In the genomic region with DNA sequence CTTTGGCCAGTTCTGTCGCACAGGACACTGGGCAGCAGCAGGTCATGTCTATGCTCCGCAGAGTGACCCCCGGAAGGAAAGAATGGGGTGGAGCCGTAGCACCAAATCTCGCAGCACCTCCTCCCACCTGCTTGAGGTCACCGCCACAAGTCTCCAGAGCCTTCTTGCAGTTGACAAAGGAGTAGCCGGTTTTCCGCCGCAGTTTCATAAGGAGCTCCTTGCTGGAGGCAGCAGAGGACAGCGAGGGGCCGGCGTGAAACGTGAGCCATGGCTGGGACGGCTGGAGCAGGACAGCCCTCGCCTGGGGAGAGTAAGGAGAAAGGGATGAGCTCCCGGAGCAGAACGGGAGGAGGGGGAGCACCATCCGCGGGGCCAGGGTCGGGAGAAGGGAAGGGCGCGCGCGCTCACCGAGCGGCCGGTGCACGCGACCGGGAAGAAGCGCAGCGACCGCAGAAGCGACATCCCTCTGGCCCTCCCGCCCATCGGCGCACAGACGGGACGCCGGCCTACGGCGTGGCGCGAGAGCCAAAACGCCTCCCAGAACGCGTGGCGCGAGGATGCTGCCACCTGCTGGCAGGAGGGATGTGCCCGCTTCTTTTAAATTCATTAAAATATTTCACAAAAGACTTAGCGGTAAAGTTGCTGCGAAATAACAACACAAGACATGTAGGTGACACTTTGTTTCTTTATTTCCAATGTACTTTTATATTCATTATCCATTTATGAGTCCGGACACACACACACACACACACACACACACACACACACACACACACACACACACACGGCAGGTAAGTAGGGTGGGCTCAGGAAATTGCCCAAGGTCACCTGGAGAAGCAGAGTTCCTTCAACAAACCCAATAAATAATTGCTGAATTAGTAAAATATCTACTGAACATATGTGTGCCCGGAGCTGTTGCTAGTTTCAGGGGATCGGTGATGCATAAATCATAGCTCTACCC, we compare ENCODE assay signal across 8 mouse cellular contexts. TPM values are rescaled to one million over a fixed set of nuclear protein-coding genes. Genes with fewer than 3 reads are reported as not detected.
DNase-seq lines count a peak whose midpoint lies in the region; ATAC-seq and TF ChIP-seq lines count a peak whose summit lies in the region.

TSS of gene Tsfm (minus strand) at position 505 of the 961 bp plus-strand sequence.

- peaks cover 39% of the 10 kb centered on the region for H3K36me3 ChIP-seq in hindbrain, embryonic 10.5 days
- H3K36me3 ChIP-seq in lung, postnatal 0 days (ENCODE audit: insufficient read depth, low read length), result no peaks in the 10 kb centered on the region; the same call in 1 of the 2 replicates

- H3K27ac ChIP-seq in hindbrain, embryonic 10.5 days, result peak within 1 kb of the TSS; percentile 89
- H3K27ac ChIP-seq in lung, postnatal 0 days (ENCODE audit: low read length), result peak within 1 kb of the TSS; percentile 82

- no peak for TF ChIP-seq EP300 in lung, postnatal 0 days (IDR thresholded peaks at IDR 0.05)

- H3K9me3 ChIP-seq in hindbrain, embryonic 10.5 days, result no peaks in the 10 kb centered on the region
- H3K9me3 ChIP-seq in lung, postnatal 0 days (ENCODE audit: low read length), result no peaks in the 10 kb centered on the region

- WGBS in hindbrain, embryonic 10.5 days, result 6% methylated on average over 56 of the region's 56 CpGs
- 5% methylated on average over 56 of the region's 56 CpGs for WGBS in lung, postnatal 0 days

- DNase-seq in MN1 (ENCODE audit: low spot score), result peak; percentile 99
- DNase-seq in cerebellum, adult 9-10 months, result peak; percentile 89
- DNase-seq in hindbrain, embryonic 10.5 days (ENCODE audit: low spot score), result peak; percentile 91
- peak; percentile 79 for DNase-seq in layer of hippocampus, adult 9-11 months
- peak; percentile 94 for DNase-seq in lung, postnatal 0 days (ENCODE audit: low spot score)
- DNase-seq in ovary, postnatal 14 days (ENCODE audit: low spot score), result peak; percentile 90
- DNase-seq in thymus, postnatal 14 days, result peak; percentile 94

- peaks cover 11% of the 10 kb centered on the region for H3K4me1 ChIP-seq in hindbrain, embryonic 10.5 days (replicated peaks)
- no peaks in the 10 kb centered on the region for H3K4me1 ChIP-seq in lung, postnatal 0 days (ENCODE audit: insufficient read depth, low read depth, low read length)

- no peaks in the 10 kb centered on the region for H3K27me3 ChIP-seq in hindbrain, embryonic 10.5 days (ENCODE audit: insufficient read depth, poor library complexity, severe bottlenecking)
- H3K27me3 ChIP-seq in lung, postnatal 0 days (replicated peaks; ENCODE audit: insufficient read depth, low read length), result no peaks in the 10 kb centered on the region

- ATAC-seq in frontal cortex, adult (ENCODE audit: low TSS enrichment), result peak; percentile 90
- peak; percentile 94 for ATAC-seq in lung, postnatal 0 days

- H3K9ac ChIP-seq in lung, postnatal 0 days (replicated peaks; ENCODE audit: low read depth), result peak within 1 kb of the TSS; percentile 74

- H3K4me2 ChIP-seq in lung, postnatal 0 days (replicated peaks; ENCODE audit: low read depth, low read length), result peak within 1 kb of the TSS; percentile 88

- TF ChIP-seq CTCF in lung, postnatal 0 days (IDR thresholded peaks at IDR 0.05), result peak; percentile 97

- peak within 1 kb of the TSS; percentile 67 for H3K4me3 ChIP-seq in hindbrain, embryonic 10.5 days
- H3K4me3 ChIP-seq in lung, postnatal 0 days (ENCODE audit: low read depth, low read length), result peak within 1 kb of the TSS; percentile 84

RNA-seq across cellular contexts. Expression of gene Tsfm, which starts in this region (rescaled TPM):
- polyA plus RNA-seq in hindbrain, embryonic 10.5 days (2016; fragmentation: Nextera tagmentation; extraction: Ambion mirVana), result 91.4 and 97.4 TPM in 2 replicates
- 39.1 and 42.3 TPM in 2 replicates for polyA plus RNA-seq in lung, postnatal 0 days (2015; fragmentation: Nextera tagmentation; extraction: Ambion mirVana)

Comparison
In these comparisons a context has a peak if more than half of its experiments do, and no peak if none do; other contexts are left out.
1. Peak in every context shown above with its lines: DNase-seq, ATAC-seq, H3K4me3 ChIP-seq and H3K27ac ChIP-seq.